Mouse (Mus musculus): ENCODE data around the gene Lypd4. TPM values are rescaled to one million over a fixed set of nuclear protein-coding genes. Genes with fewer than 3 reads are reported as not detected.
A peak's percentile ranks its signal among the peaks of the same experiment; 100 is the strongest.
"Not testable (repeated sequence)": the region's sequence is repeated elsewhere in the genome, so short reads cannot be mapped to it uniquely, and the experiment has no call there.

Lypd4 gene
- polyA plus RNA-seq, 1 experiment from 2014 or later, result not detected

DNA sequence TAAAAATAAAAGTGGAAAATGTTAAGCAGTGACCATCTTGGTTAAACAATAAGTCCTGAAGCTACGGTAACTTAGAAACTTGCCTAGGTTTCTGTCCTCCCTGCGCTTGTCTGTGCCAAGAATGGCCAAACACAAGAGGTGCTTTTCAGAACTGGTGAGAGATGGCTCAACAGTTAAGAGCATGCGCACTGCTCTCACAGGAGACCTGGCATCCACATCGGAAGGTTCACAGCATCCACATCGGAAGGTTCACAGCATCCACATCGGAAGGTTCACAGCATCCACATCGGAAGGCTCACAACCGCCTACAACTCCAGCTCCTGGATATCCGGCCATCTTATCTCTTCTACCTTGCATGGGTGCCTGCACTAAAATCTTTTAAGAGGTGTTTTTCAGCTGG lies 24.6 kb downstream of the Lypd4 start:
- Histone ChIP-seq H3K36me3 (ENCODE audit: control insufficient read depth, insufficient read depth, low read length) (no peaks in the 10 kb centered on the region), H3K9ac (ENCODE audit: low read depth, low read length) (no peak overlapping the region), H3K9me3 (ENCODE audit: control insufficient read depth, low read length) (no peaks in the 10 kb centered on the region), H3K4me3 (ENCODE audit: low read length) (no peak overlapping the region), H3K27me3 (replicated peaks; ENCODE audit: control insufficient read depth, insufficient read depth, low read length) (no peaks in the 10 kb centered on the region), H3K27ac (ENCODE audit: low read length) (no peak overlapping the region), H3K4me2 (ENCODE audit: low read depth, low read length) (no peak overlapping the region), H3K4me1 (ENCODE audit: control insufficient read depth, insufficient read depth, low read length) (0 out of 2 replicates have a peak, but pooled peaks cover 2% of the 10 kb centered on the region)
- WGBS, result 84% methylated on average over 9 of the region's 9 CpGs
- no peak for ATAC-seq

DNA sequence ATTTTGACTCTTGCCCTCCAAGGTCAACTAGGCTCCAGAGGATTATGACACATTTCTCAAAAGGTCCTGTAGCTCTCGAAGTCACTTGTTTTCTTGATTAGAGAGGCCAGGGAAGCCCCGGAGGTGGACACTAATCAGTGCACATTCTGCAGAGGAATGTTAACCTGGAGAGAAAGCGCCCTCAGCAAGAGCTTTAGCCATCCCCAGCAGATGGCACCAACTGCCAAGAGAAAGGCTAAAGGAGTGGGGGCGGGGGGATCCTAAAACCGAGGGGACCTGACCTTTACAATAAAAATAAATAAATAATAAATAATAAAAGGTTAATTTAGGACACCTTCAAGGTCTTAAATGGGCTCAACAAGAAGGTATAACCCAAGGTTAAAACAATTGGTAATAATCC lies 25.6 kb downstream of the Lypd4 start:
- Histone ChIP-seq H3K9me3 (ENCODE audit: control insufficient read depth, low read length) (no peaks in the 10 kb centered on the region), H3K9ac (ENCODE audit: low read depth, low read length) (no peak overlapping the region), H3K27me3 (replicated peaks; ENCODE audit: control insufficient read depth, insufficient read depth, low read length) (no peaks in the 10 kb centered on the region), H3K4me2 (ENCODE audit: low read depth, low read length) (no peak overlapping the region), H3K27ac (ENCODE audit: low read length) (no peak overlapping the region), H3K4me1 (ENCODE audit: control insufficient read depth, insufficient read depth, low read length) (no peaks in the 10 kb centered on the region), H3K36me3 (ENCODE audit: control insufficient read depth, insufficient read depth, low read length) (no peaks in the 10 kb centered on the region), H3K4me3 (ENCODE audit: low read length) (no peak overlapping the region)
- WGBS, result 37% methylated on average over 5 of the region's 5 CpGs
- ATAC-seq, result no peak

DNA sequence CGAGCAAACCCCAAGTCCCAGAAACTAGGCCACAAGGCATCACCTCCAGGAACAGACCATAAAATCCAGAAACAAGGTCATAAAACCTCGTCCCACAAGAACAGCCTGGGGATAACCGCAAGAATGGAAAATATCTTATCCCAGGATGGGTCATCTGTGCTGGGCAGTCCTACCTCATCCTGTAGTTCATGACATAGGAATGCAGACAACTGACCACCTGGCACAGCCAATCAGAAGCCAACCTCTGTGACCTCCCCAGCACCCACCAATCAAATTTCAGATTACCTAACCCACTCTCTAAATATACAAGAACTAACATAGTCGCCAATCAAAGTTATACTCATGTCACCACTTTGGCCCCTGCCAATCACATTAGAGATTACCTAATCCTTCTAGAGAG lies 28.7 kb downstream of the Lypd4 start:
- H3K27me3 ChIP-seq (replicated peaks; ENCODE audit: control insufficient read depth, insufficient read depth, low read length), result no peaks in the 10 kb centered on the region
- H3K27ac ChIP-seq (ENCODE audit: low read length), result no peak overlapping the region
- ATAC-seq, result no peak
- no peaks in the 10 kb centered on the region for H3K36me3 ChIP-seq (ENCODE audit: control insufficient read depth, insufficient read depth, low read length)
- no peaks in the 10 kb centered on the region for H3K4me1 ChIP-seq (ENCODE audit: control insufficient read depth, insufficient read depth, low read length)
- 59% methylated on average over 4 of the region's 4 CpGs for whole genome bisulfite sequencing
- no peak overlapping the region for H3K4me2 ChIP-seq (ENCODE audit: low read depth, low read length)
- no peak overlapping the region for H3K4me3 ChIP-seq (ENCODE audit: low read length)
- H3K9ac ChIP-seq (ENCODE audit: low read depth, low read length), result no peak overlapping the region
- no peaks in the 10 kb centered on the region for H3K9me3 ChIP-seq (ENCODE audit: control insufficient read depth, low read length)

DNA sequence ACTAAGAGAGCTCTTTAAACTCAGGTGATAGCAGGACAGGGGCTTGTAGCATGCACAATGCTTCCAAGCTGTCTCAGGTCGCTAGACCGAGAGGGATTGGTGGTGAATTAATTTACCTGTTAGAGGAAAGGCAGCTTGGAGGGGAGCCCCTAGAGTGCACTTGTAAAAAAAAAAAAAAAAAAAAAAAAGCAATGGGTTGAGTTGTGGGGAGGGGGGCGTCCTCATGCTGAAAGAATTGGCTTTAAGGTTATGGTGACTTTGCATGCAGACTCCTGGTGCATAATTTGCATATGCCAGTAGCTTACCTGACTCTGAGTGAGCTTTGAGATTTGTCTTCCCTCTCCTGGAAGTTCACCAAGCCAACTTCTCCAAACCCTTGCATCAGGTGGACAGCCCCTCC lies 29.4 kb downstream of the Lypd4 start:
- WGBS, result 78% methylated on average over 3 of the region's 3 CpGs
- H3K27ac ChIP-seq (ENCODE audit: low read length), result no peak overlapping the region
- H3K9me3 ChIP-seq (ENCODE audit: control insufficient read depth, low read length), result no peaks in the 10 kb centered on the region
- no peak overlapping the region for H3K4me2 ChIP-seq (ENCODE audit: low read depth, low read length)
- ATAC-seq, result no peak
- H3K9ac ChIP-seq (ENCODE audit: low read depth, low read length), result no peak overlapping the region
- no peaks in the 10 kb centered on the region for H3K27me3 ChIP-seq (replicated peaks; ENCODE audit: control insufficient read depth, insufficient read depth, low read length)
- H3K4me1 ChIP-seq (ENCODE audit: control insufficient read depth, insufficient read depth, low read length), result no peaks in the 10 kb centered on the region
- H3K36me3 ChIP-seq (ENCODE audit: control insufficient read depth, insufficient read depth, low read length), result no peaks in the 10 kb centered on the region
- no peak overlapping the region for H3K4me3 ChIP-seq (ENCODE audit: low read length)

DNA sequence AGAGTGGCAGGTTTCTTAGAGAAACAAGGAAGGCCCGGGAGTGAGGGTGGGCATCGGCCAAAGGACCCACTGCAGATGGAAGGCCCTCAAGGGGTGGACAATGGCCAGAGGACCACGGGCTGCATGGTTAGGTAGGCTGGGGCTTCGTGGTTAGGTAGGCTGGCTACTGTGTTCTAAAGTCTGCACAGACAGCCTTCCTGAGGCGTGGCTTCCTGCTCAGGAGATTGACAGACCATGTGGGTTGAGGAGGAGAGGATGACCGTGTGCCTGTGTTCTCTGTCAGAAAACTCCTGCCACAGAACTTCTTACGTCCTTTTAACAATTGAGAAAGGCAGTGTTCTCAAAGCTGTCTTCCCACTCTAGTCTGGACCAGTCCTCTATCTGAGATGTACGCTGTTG lies 30.3 kb downstream of the Lypd4 start:
- ATAC-seq, result no peak
- Histone ChIP-seq H3K9me3 (ENCODE audit: control insufficient read depth, low read length) (no peaks in the 10 kb centered on the region), H3K36me3 (ENCODE audit: control insufficient read depth, insufficient read depth, low read length) (no peaks in the 10 kb centered on the region), H3K4me1 (ENCODE audit: control insufficient read depth, insufficient read depth, low read length) (no peaks in the 10 kb centered on the region), H3K27ac (ENCODE audit: low read length) (no peak overlapping the region), H3K9ac (ENCODE audit: low read depth, low read length) (no peak overlapping the region), H3K4me2 (ENCODE audit: low read depth, low read length) (no peak overlapping the region), H3K27me3 (replicated peaks; ENCODE audit: control insufficient read depth, insufficient read depth, low read length) (no peaks in the 10 kb centered on the region), H3K4me3 (ENCODE audit: low read length) (no peak overlapping the region)
- 76% methylated on average over 8 of the region's 8 CpGs for WGBS

DNA sequence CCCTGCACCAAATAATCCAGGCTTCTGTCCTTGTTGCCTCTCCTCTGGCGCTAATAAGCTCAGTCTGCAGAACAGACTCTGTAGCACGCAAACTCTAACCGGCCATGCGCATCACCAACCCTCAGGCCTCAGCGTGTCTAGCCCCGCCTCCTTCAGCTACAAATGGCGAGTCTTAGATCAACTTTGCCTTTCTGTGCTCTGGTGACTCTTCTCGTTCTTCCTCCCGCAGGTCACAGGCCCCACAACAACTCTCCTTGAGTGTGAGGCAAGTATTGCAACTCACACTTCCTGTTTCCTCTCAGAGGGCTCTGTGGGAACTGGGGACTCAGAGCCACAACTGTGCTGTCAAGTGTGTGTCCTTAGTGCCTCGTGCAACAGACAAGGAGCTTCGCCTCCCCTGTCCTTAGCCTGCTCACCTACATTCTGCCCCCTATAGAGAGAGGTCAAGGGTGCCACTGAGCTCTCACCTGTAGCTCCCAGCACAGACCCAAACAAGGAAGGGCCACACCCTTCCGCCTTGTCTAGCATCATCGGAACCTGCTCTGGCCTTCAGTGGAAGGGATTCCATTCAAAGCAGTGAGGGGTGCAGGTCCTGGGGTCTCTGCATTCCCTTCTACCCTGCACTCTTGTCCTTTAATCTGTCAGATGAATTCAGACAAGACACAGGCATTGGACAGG lies 30.9 kb downstream of the Lypd4 start:
- H3K4me3 ChIP-seq (ENCODE audit: low read length); H3K4me1 ChIP-seq (ENCODE audit: control insufficient read depth, insufficient read depth, low read length); H3K36me3 ChIP-seq (ENCODE audit: control insufficient read depth, insufficient read depth, low read length); H3K27me3 ChIP-seq (replicated peaks; ENCODE audit: control insufficient read depth, insufficient read depth, low read length); H3K9me3 ChIP-seq (ENCODE audit: control insufficient read depth, low read length); H3K9ac ChIP-seq (ENCODE audit: low read depth, low read length); H3K4me2 ChIP-seq (ENCODE audit: low read depth, low read length); H3K27ac ChIP-seq (ENCODE audit: low read length): not testable (repeated sequence)
- 63% methylated on average over 11 of the region's 13 CpGs for WGBS
- ATAC-seq, result 0 out of 2 replicates have a peak, but pooled peaks have one; percentile 23

DNA sequence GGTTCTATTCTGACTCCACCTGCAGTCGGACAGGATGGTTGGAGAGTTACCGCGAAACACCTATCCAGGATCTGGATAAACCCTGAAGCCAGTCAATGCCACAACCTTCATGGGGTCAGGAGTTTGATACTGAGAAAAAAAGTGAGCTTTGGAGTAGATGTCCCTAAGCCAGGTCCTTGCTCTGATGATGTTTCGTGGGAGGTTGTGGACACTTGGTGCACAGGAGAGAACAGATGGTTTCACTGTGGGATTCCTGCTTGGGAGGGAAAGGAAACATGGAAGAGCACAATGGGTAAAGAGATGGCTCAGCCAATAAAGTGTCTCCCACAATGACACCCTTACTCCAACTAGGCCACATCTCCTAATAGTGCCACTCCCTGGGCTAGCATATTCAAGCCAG lies 42.6 kb downstream of the Lypd4 start:
- Histone ChIP-seq H3K4me1 (ENCODE audit: control insufficient read depth, insufficient read depth, low read length) (no peaks in the 10 kb centered on the region), H3K27me3 (replicated peaks; ENCODE audit: control insufficient read depth, insufficient read depth, low read length) (no peaks in the 10 kb centered on the region), H3K9ac (ENCODE audit: low read depth, low read length) (no peak overlapping the region), H3K4me2 (ENCODE audit: low read depth, low read length) (no peak overlapping the region), H3K9me3 (ENCODE audit: control insufficient read depth, low read length) (no peaks in the 10 kb centered on the region), H3K27ac (ENCODE audit: low read length) (no peak overlapping the region), H3K4me3 (ENCODE audit: low read length) (no peak overlapping the region), H3K36me3 (ENCODE audit: control insufficient read depth, insufficient read depth, low read length) (no peaks in the 10 kb centered on the region)
- no peak for ATAC-seq
- 89% methylated on average over 4 of the region's 4 CpGs for WGBS

DNA sequence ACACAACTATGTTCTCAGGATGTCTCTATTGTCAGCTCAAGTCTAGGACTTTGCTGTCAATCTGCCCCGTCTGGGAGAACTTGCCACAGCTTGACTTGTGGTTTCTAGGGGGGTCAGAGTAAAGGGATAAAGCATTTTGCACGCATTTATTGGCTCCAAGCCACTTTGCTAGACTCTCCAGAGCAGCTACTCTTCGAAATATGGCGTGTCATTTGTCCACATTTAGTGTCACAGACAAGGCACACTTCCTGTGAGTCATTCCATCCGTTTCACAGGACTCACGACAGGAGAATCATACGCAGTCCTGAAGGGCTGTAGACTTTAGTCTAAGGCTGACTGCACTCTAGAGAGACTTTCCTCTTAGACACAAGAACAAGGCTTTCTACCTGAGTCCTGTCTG lies 45.3 kb downstream of the Lypd4 start:
- H3K4me3 ChIP-seq (ENCODE audit: low read length), result no peak overlapping the region
- no peaks in the 10 kb centered on the region for H3K4me1 ChIP-seq (ENCODE audit: control insufficient read depth, insufficient read depth, low read length)
- WGBS, result 67% methylated on average over 7 of the region's 7 CpGs
- no peak overlapping the region for H3K9ac ChIP-seq (ENCODE audit: low read depth, low read length)
- ATAC-seq, result no peak
- H3K9me3 ChIP-seq (ENCODE audit: control insufficient read depth, low read length), result no peaks in the 10 kb centered on the region
- no peak overlapping the region for H3K4me2 ChIP-seq (ENCODE audit: low read depth, low read length)
- no peak overlapping the region for H3K27ac ChIP-seq (ENCODE audit: low read length)
- no peaks in the 10 kb centered on the region for H3K27me3 ChIP-seq (replicated peaks; ENCODE audit: control insufficient read depth, insufficient read depth, low read length)
- no peaks in the 10 kb centered on the region for H3K36me3 ChIP-seq (ENCODE audit: control insufficient read depth, insufficient read depth, low read length)

DNA sequence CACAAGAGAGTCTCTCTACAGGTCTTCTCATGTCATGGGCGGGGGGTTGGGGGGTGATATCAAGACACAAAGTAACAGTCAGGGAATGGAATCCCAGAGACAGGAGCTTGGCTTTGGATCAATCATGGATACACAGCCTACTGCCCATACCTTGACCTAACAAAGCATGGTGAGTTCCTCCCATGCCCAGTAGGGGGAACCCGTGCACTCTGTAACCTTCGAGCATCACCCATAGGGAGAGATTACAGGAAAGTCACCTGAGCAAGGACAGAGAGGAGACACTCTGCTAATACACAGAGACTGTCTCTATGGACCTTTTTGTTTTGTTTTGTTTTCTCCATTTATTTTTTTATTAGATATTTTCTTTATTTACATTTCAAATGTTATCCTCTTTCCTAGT lies 52.2 kb downstream of the Lypd4 start:
- H3K4me3 ChIP-seq (ENCODE audit: low read length), result no peak overlapping the region
- no peak overlapping the region for H3K9ac ChIP-seq (ENCODE audit: low read depth, low read length)
- no peak overlapping the region for H3K4me2 ChIP-seq (ENCODE audit: low read depth, low read length)
- no peaks in the 10 kb centered on the region for H3K9me3 ChIP-seq (ENCODE audit: control insufficient read depth, low read length)
- H3K27me3 ChIP-seq (replicated peaks; ENCODE audit: control insufficient read depth, insufficient read depth, low read length), result no peaks in the 10 kb centered on the region
- ATAC-seq, result peak; percentile 84
- WGBS, result 2% methylated on average over 3 of the region's 3 CpGs
- H3K36me3 ChIP-seq (ENCODE audit: control insufficient read depth, insufficient read depth, low read length), result no peaks in the 10 kb centered on the region
- no peaks in the 10 kb centered on the region for H3K4me1 ChIP-seq (ENCODE audit: control insufficient read depth, insufficient read depth, low read length)
- no peak overlapping the region for H3K27ac ChIP-seq (ENCODE audit: low read length)
